Mouse (Mus musculus) forebrain, postnatal 0 days (tissue): ENCODE data around the gene Ptpn14. TPM values are rescaled to one million over a fixed set of nuclear protein-coding genes. Genes with fewer than 3 reads are reported as not detected.

Experiments used
- ATAC-seq: fragments of 200-750 bp; cut with Nextera tagmentation; 2 replicates; pipeline ENCODE4 v1.8.0; 2017; ENCODE audit warnings: mild to moderate bottlenecking, moderate library complexity
- DNase-seq: peaks from one replicate; pipeline ENCODE4 v3.0.0-alpha.2; 2015
- H3K27ac ChIP-seq: fragments of 300-500 bp; sonication (generic); 2 replicates; pipeline ENCODE4 v1.5.1; 2014; ENCODE audit warnings: low read depth, mild to moderate bottlenecking, antibody characterized with exemption, low read length, moderate library complexity, mixed read lengths
- H3K27me3 ChIP-seq: fragments of 300-500 bp; sonication (generic); 2 replicates; pipeline ENCODE4 v1.6.1; 2014; ENCODE audit warnings: mild to moderate bottlenecking, low read length, mixed read lengths; ENCODE audit not compliant: insufficient read depth
- H3K36me3 ChIP-seq: fragments of 300-500 bp; sonication (generic); 2 replicates; pipeline ENCODE4 v1.6.1; 2014; ENCODE audit warnings: mild to moderate bottlenecking, moderate library complexity; ENCODE audit not compliant: insufficient read depth
- H3K4me1 ChIP-seq: fragments of 300-500 bp; sonication (generic); 2 replicates; pipeline ENCODE4 v1.6.1; 2014; ENCODE audit warnings: antibody characterized with exemption; ENCODE audit not compliant: insufficient read depth
- H3K4me2 ChIP-seq: fragments of 300-500 bp; sonication (generic); 2 replicates; pipeline ENCODE4 v1.6.1; 2014; ENCODE audit warnings: low read depth, mild to moderate bottlenecking, moderate library complexity
- H3K4me3 ChIP-seq: fragments of 300-500 bp; sonication (generic); 2 replicates; pipeline ENCODE4 v1.5.1; 2014; ENCODE audit warnings: low read depth, low read length, mixed read lengths
- H3K9ac ChIP-seq: fragments of 300-500 bp; sonication (generic); 2 replicates; pipeline ENCODE4 v1.6.1; 2014; ENCODE audit warnings: mild to moderate bottlenecking
- H3K9me3 ChIP-seq: fragments of 300-500 bp; sonication (generic); 2 replicates; pipeline ENCODE4 v1.6.1; 2016; ENCODE audit warnings: low read length
- CTCF ChIP-seq: sonication (generic); IDR thresholded peaks from 2 replicates; pipeline ENCODE4 v1.5.1; 2016; ENCODE audit warnings: antibody characterized with exemption, control low read depth, low read depth
- WGBS: fragments of 180-500 bp; shearing (Covaris S2); extraction: QIAGEN DNeasy Blood & Tissue Kit; methylation state at CpG from one replicate; pipeline ENCODE4 v1.1.7; 2014; 5-methylcytosine and 5-hydroxymethylcytosine counted together
- polyA plus RNA-seq: library from polyadenylated mRNA; unstranded; fragments of >200 nt; fragmentation: Nextera tagmentation; extraction: Ambion mirVana; gene quantifications from 2 replicates; pipeline ENCODE4 v1.2.1, GENCODE M21; 2015
- total RNA-seq: library from RNA; depleted of rRNA; stranded (reverse); fragments of >200 nt; gene quantifications from 2 replicates; pipeline ENCODE4 v1.2.3, GENCODE M21; 2014

Gene Ptpn14
- total and polyA plus RNA-seq, 2 experiments from 2014 or later: 0.98 to 3.9 TPM

GRCm38 (mm10) chr1:189871625-189872024 is 143.6 kb downstream of the Ptpn14 start:
- 92% methylated on average over 8 of the region's 8 CpGs for WGBS

GRCm38 (mm10) chr1:189872050-189872449 is 144.0 kb downstream of the Ptpn14 start:
- H3K27me3 ChIP-seq: no peaks in the 10 kb centered on the region
- no peak for TF ChIP-seq CTCF
- no peak overlapping the region for H3K4me2 ChIP-seq
- no peaks in the 10 kb centered on the region for H3K9me3 ChIP-seq
- H3K36me3 ChIP-seq: no peaks in the 10 kb centered on the region
- no peak overlapping the region for H3K4me3 ChIP-seq
- ATAC-seq (no peak), DNase-seq (no peak)
- no peak overlapping the region for H3K9ac ChIP-seq
- H3K4me1 ChIP-seq: no peaks in the 10 kb centered on the region
- no peak overlapping the region for H3K27ac ChIP-seq
- WGBS: 65% methylated on average over 4 of the region's 4 CpGs

More at GRCm38 (mm10) chr1:189871625-189872024, 143.6 kb downstream of the Ptpn14 start:
- Histone ChIP-seq H3K27me3 (no peaks in the 10 kb centered on the region), H3K4me2 (no peak overlapping the region), H3K4me3 (no peak overlapping the region), H3K4me1 (no peaks in the 10 kb centered on the region), H3K27ac (no peak overlapping the region), H3K9ac (no peak overlapping the region), H3K9me3 (no peaks in the 10 kb centered on the region), H3K36me3 (no peaks in the 10 kb centered on the region)
- no peak for TF ChIP-seq CTCF
- ATAC-seq (no peak), DNase-seq (no peak)

GRCm38 (mm10) chr1:189873591-189873990 is 145.5 kb downstream of the Ptpn14 start:
- 85% methylated on average over 8 of the region's 8 CpGs for WGBS
- H3K4me1 ChIP-seq: no peaks in the 10 kb centered on the region
- no peak for DNase-seq
- no peak overlapping the region for H3K4me2 ChIP-seq
- no peak for TF ChIP-seq CTCF
- H3K27ac ChIP-seq: no peak overlapping the region
- H3K4me3 ChIP-seq: no peak overlapping the region
- no peaks in the 10 kb centered on the region for H3K36me3 ChIP-seq
- no peak for ATAC-seq
- no peak overlapping the region for H3K9ac ChIP-seq
- H3K27me3 ChIP-seq: no peaks in the 10 kb centered on the region
- H3K9me3 ChIP-seq: no peaks in the 10 kb centered on the region

- Histone ChIP-seq H3K4me1 (no peaks in the 10 kb centered on the region), H3K27me3 (no peaks in the 10 kb centered on the region), H3K9ac (no peak overlapping the region), H3K36me3 (no peaks in the 10 kb centered on the region), H3K9me3 (no peaks in the 10 kb centered on the region), H3K27ac (no peak overlapping the region), H3K4me2 (no peak overlapping the region), H3K4me3 (no peak overlapping the region)
- 44% methylated on average over 6 of the region's 6 CpGs for WGBS
- TF ChIP-seq CTCF: no peak
- DNase-seq (no peak), ATAC-seq (no peak)
These were observed 147.4 kb downstream of the Ptpn14 start for GRCm38 (mm10) chr1:189875439-189875861.

- Histone ChIP-seq H3K27me3 (no peaks in the 10 kb centered on the region), H3K9ac (no peak overlapping the region), H3K36me3 (no peaks in the 10 kb centered on the region), H3K9me3 (no peaks in the 10 kb centered on the region), H3K4me2 (no peak overlapping the region), H3K4me3 (no peak overlapping the region), H3K4me1 (no peaks in the 10 kb centered on the region), H3K27ac (no peak overlapping the region)
- no peak for ATAC-seq
- no peak for TF ChIP-seq CTCF
- WGBS: 79% methylated on average over 8 of the region's 8 CpGs
- no peak for DNase-seq
These were observed 148.1 kb downstream of the Ptpn14 start for GRCm38 (mm10) chr1:189876162-189876561.

- Histone ChIP-seq H3K9me3 (no peaks in the 10 kb centered on the region), H3K27ac (no peak overlapping the region), H3K27me3 (no peaks in the 10 kb centered on the region), H3K4me1 (no peaks in the 10 kb centered on the region), H3K9ac (no peak overlapping the region), H3K4me2 (no peak overlapping the region), H3K36me3 (peaks cover 8% of the 10 kb centered on the region; the same call in 1 of the 2 replicates), H3K4me3 (no peak overlapping the region)
- peak; percentile 47 for TF ChIP-seq CTCF
- 67% methylated on average over 2 of the region's 2 CpGs for WGBS
- DNase-seq: no peak
- ATAC-seq: peak; percentile 54
These were observed 151.1 kb downstream of the Ptpn14 start for GRCm38 (mm10) chr1:189879212-189879611.

- H3K4me1 ChIP-seq: no peaks in the 10 kb centered on the region
- H3K4me3 ChIP-seq: no peak overlapping the region
- no peak overlapping the region for H3K27ac ChIP-seq
- H3K4me2 ChIP-seq: no peak overlapping the region
- no peak overlapping the region for H3K9ac ChIP-seq
- DNase-seq (no peak), ATAC-seq (no peak)
- no peak for TF ChIP-seq CTCF
- no peaks in the 10 kb centered on the region for H3K9me3 ChIP-seq
- WGBS: 70% methylated on average over 8 of the region's 8 CpGs
- H3K27me3 ChIP-seq: no peaks in the 10 kb centered on the region
- H3K36me3 ChIP-seq: peaks cover 9% of the 10 kb centered on the region; the same call in 1 of the 2 replicates
These were observed 151.9 kb downstream of the Ptpn14 start for GRCm38 (mm10) chr1:189879965-189880364.
